Mouse (Mus musculus) MEL (cell line): ENCODE results near the gene 4930539E08Rik.

Source experiments
- CTCF ChIP-seq, 3 experiments: IDR thresholded peaks in 2 of 3; conservative IDR thresholded peaks in 1 of 3; 2 replicates each; pipeline ENCODE4 v1.5.1; 2011 to 2012; ENCODE audit warnings: low read length in 3 of 3, low read depth in 2 of 3, mild to moderate bottlenecking in 2 of 3, improper control_type of control experiment in 1 of 3, inconsistent platforms in 1 of 3, mixed read lengths in 1 of 3, moderate library complexity in 1 of 3; ENCODE audit not compliant: control insufficient read depth in 1 of 3, insufficient read depth in 1 of 3, poor library complexity in 1 of 3, severe bottlenecking in 1 of 3
- EP300 ChIP-seq, 2 experiments: IDR thresholded peaks; 2 replicates each; pipeline ENCODE4 v1.6.1; 2011; ENCODE audit warnings: improper control_type of control experiment in 2 of 2, low read length in 2 of 2, low read depth in 1 of 2, mild to moderate bottlenecking in 1 of 2

DNA sequence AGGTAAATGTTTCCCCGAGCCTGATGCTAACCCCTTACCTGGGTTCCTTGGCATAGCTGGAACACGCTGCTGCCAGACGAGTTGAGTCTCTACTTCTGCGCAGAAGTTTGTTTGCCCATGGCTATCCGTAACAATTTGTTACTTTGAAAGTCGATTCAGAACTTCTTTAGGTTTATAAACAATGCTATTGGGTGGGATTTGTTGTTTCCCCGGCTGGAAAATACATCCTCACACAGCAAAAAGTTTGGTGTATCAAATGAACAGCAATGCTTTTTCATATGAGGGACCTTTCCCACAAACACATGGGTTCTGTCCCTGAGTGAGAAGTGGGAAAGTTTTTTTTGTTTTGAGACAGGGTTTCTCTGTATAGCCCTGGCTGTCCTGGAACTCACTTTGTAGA, 28.6 kb upstream of the 4930539E08Rik start, which contains the start of gene Pxt1:
- TF ChIP-seq EP300 (IDR thresholded peaks at IDR 0.05; ENCODE audit: low read depth in 1 of 2, low read length in 2 of 2) (no peak), CTCF (IDR thresholded peaks at IDR 0.05 in 2 of 3, conservative IDR thresholded peaks at IDR 0.05 in 1 of 3; ENCODE audit: control insufficient read depth in 1 of 3, insufficient read depth in 1 of 3, low read depth in 2 of 3, low read length in 3 of 3, poor library complexity in 1 of 3, severe bottlenecking in 1 of 3) (no peak)
